Mouse (Mus musculus): Measurements from ENCODE around the gene Arl6ip4.

The Arl6ip4 gene

GRCm38 (mm10) chr5:124150895-124151294, 35.0 kb downstream of the Arl6ip4 start:
- no peak for DNase-seq (ENCODE audit: low read depth, low spot score)

GRCm38 (mm10) chr5:124152734-124153133, 36.8 kb downstream of the Arl6ip4 start:
- no peak for DNase-seq (ENCODE audit: low read depth, low spot score)

GRCm38 (mm10) chr5:124155943-124156342, 40.1 kb downstream of the Arl6ip4 start:
- no peak for DNase-seq (ENCODE audit: low read depth, low spot score)

GRCm38 (mm10) chr5:124158305-124158704, 42.4 kb downstream of the Arl6ip4 start:
- no peak for DNase-seq (ENCODE audit: low read depth, low spot score)

GRCm38 (mm10) chr5:124159453-124159852, 43.6 kb downstream of the Arl6ip4 start:
- DNase-seq (ENCODE audit: low read depth, low spot score), result no peak

GRCm38 (mm10) chr5:124161831-124162230, 45.9 kb downstream of the Arl6ip4 start:
- no peak for DNase-seq (ENCODE audit: low read depth, low spot score)

- no peak for DNase-seq (ENCODE audit: low read depth, low spot score)
Measured at GRCm38 (mm10) chr5:124162577-124162976, 46.7 kb downstream of the Arl6ip4 start.

GRCm38 (mm10) chr5:124163445-124163844, 47.6 kb downstream of the Arl6ip4 start:
- no peak for DNase-seq (ENCODE audit: low read depth, low spot score)

GRCm38 (mm10) chr5:124165622-124166570, 50.0 kb downstream of the Arl6ip4 start:
- DNase-seq (ENCODE audit: low read depth, low spot score), result no peak

- no peak for DNase-seq (ENCODE audit: low read depth, low spot score)
Measured at GRCm38 (mm10) chr5:124166741-124167140, 50.9 kb downstream of the Arl6ip4 start.

GRCm38 (mm10) chr5:124167621-124168020, 51.7 kb downstream of the Arl6ip4 start:
- DNase-seq (ENCODE audit: low read depth, low spot score), result no peak

Measured in brain, embryonic 18.5 days (tissue).